Mouse (Mus musculus) stomach, postnatal 0 days (tissue): ENCODE data around the gene Cxcr4. TPM values are rescaled to one million over a fixed set of nuclear protein-coding genes. Genes with fewer than 3 reads are reported as not detected.

Experiments used
- ATAC-seq: fragments of 200-750 bp; cut with Nextera tagmentation; 2 replicates; pipeline ENCODE4 v1.8.0; 2017; ENCODE audit not compliant: low FRiP score, low TSS enrichment
- DNase-seq: peaks from one replicate; pipeline ENCODE4 v3.0.0-alpha.2; 2016; ENCODE audit warnings: low spot score
- H3K27ac ChIP-seq: fragments of 300-500 bp; sonication (generic); replicated peaks from 2 replicates; pipeline ENCODE4 v1.5.1; 2014; ENCODE audit warnings: mild to moderate bottlenecking, control low read depth
- H3K27me3 ChIP-seq: fragments of 300-500 bp; sonication (generic); 2 replicates; pipeline ENCODE4 v1.6.1; 2014; ENCODE audit warnings: low read length; ENCODE audit not compliant: control insufficient read depth, insufficient read depth
- H3K36me3 ChIP-seq: fragments of 300-500 bp; sonication (generic); 2 replicates; pipeline ENCODE4 v1.6.1; 2014; ENCODE audit warnings: low read length, mixed read lengths; ENCODE audit not compliant: control insufficient read depth, insufficient read depth
- H3K4me1 ChIP-seq: fragments of 300-500 bp; sonication (generic); replicated peaks from 2 replicates; pipeline ENCODE4 v1.6.1; 2014; ENCODE audit warnings: antibody characterized with exemption; ENCODE audit not compliant: control insufficient read depth, insufficient read depth
- H3K4me2 ChIP-seq: fragments of 300-500 bp; sonication (generic); replicated peaks from 2 replicates; pipeline ENCODE4 v1.6.1; 2014; ENCODE audit warnings: low read depth, mild to moderate bottlenecking, control low read depth, moderate library complexity
- H3K4me3 ChIP-seq: fragments of 300-500 bp; sonication (generic); 2 replicates; pipeline ENCODE4 v1.5.1; 2014; ENCODE audit warnings: low read depth, low read length, control low read depth
- H3K9ac ChIP-seq: fragments of 300-500 bp; sonication (generic); 2 replicates; pipeline ENCODE4 v1.6.1; 2014; ENCODE audit warnings: mild to moderate bottlenecking, low read length, control low read depth, mixed read lengths
- H3K9me3 ChIP-seq: fragments of 300-500 bp; sonication (generic); 2 replicates; pipeline ENCODE4 v1.6.1; 2016; ENCODE audit warnings: low read length; ENCODE audit not compliant: control insufficient read depth
- CTCF ChIP-seq: IDR thresholded peaks from 2 replicates; pipeline ENCODE4 v1.5.1; 2016; ENCODE audit warnings: antibody characterized with exemption, low read depth, mild to moderate bottlenecking, moderate library complexity
- EP300 ChIP-seq: optimal IDR thresholded peaks from 2 replicates; pipeline ENCODE3; 2016; ENCODE audit warnings: antibody characterized with exemption
- WGBS: fragments of 180-500 bp; shearing (Covaris S2); extraction: QIAGEN DNeasy Blood & Tissue Kit; methylation state at CpG from one replicate; pipeline ENCODE4 v1.1.7; 2014; 5-methylcytosine and 5-hydroxymethylcytosine counted together
- polyA plus RNA-seq: library from polyadenylated mRNA; unstranded; fragments of >200 nt; fragmentation: Nextera tagmentation; extraction: Ambion mirVana; gene quantifications from 2 replicates; pipeline ENCODE4 v1.2.1, GENCODE M21; 2015

Cxcr4 gene
- polyA plus RNA-seq, 1 experiment from 2014 or later = 2.0 TPM

GRCm38 (mm10) chr1:128543137-128543536 is 49.0 kb downstream of the Cxcr4 start:
- Histone ChIP-seq H3K27me3 (no peaks in the 10 kb centered on the region), H3K27ac (no peak overlapping the region), H3K36me3 (no peaks in the 10 kb centered on the region), H3K9ac (no peak overlapping the region), H3K4me2 (no peak overlapping the region), H3K4me3 (no peak overlapping the region), H3K4me1 (no peaks in the 10 kb centered on the region), H3K9me3 (no peaks in the 10 kb centered on the region)
- ATAC-seq = no peak
- 96% methylated on average over 2 of the region's 2 CpGs for WGBS
- DNase-seq = no peak
- TF ChIP-seq EP300 (no peak), CTCF (no peak)

DNA sequence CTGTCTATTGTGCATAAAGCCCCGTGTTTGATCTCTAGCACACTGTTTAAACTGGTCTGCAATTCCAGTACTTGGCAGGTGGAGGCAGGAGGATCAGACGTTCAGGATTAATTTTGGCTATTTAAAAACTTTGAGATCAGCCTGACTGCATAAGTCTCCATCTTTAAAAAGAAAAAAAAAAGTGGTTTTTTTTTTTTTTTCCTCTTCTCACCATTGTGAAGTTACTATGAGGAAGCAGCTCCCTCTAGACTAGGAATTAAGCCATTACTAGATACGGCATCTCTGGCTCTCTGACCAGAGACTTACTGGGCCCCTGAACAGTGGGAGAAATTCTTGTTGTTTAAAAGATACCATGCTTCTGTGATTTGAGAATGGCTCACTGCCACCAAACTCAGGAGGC is 49.5 kb downstream of the Cxcr4 start:
- Histone ChIP-seq H3K4me1 (no peaks in the 10 kb centered on the region), H3K9ac (no peak overlapping the region), H3K27me3 (no peaks in the 10 kb centered on the region), H3K4me3 (no peak overlapping the region), H3K9me3 (no peaks in the 10 kb centered on the region), H3K27ac (no peak overlapping the region), H3K36me3 (no peaks in the 10 kb centered on the region), H3K4me2 (no peak overlapping the region)
- ATAC-seq (no peak), DNase-seq (no peak)
- TF ChIP-seq EP300 (no peak), CTCF (no peak)
- WGBS = 45% methylated on average over 3 of the region's 3 CpGs

DNA sequence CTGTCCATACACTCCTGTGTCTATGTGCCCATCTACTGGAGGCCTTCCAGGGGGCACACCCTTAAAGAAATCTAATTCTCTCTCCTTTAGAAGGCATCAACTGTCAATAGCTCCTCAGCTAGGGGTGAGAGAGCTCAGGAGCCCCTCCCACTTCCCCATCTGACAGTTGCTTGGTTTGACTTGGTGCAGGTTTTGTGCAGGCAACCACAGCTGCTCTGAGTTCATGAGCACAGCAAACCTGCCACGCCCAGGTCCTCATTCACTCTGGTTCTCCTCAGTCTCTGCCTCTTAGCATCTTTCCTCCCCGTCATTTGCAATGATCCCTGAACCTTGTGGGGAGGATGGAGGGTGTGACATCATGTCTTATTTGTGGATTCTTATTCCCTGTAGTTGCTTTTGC is 51.9 kb downstream of the Cxcr4 start:
- no peak overlapping the region for H3K4me3 ChIP-seq
- 65% methylated on average over 2 of the region's 2 CpGs for WGBS
- no peak overlapping the region for H3K9ac ChIP-seq
- DNase-seq (no peak), ATAC-seq (no peak)
- no peak for TF ChIP-seq CTCF
- no peak for TF ChIP-seq EP300
- no peaks in the 10 kb centered on the region for H3K4me1 ChIP-seq
- no peak overlapping the region for H3K4me2 ChIP-seq
- no peaks in the 10 kb centered on the region for H3K36me3 ChIP-seq
- H3K27ac ChIP-seq = no peak overlapping the region
- no peaks in the 10 kb centered on the region for H3K9me3 ChIP-seq
- no peaks in the 10 kb centered on the region for H3K27me3 ChIP-seq

GRCm38 (mm10) chr1:128539555-128539954 is 52.5 kb downstream of the Cxcr4 start:
- no peaks in the 10 kb centered on the region for H3K27me3 ChIP-seq
- H3K4me1 ChIP-seq = no peaks in the 10 kb centered on the region
- H3K27ac ChIP-seq = no peak overlapping the region
- TF ChIP-seq EP300 (no peak), CTCF (no peak)
- H3K9me3 ChIP-seq = no peaks in the 10 kb centered on the region
- H3K9ac ChIP-seq = no peak overlapping the region
- no peak for ATAC-seq
- H3K4me3 ChIP-seq = no peak overlapping the region
- H3K36me3 ChIP-seq = no peaks in the 10 kb centered on the region
- DNase-seq = no peak
- H3K4me2 ChIP-seq = no peak overlapping the region
- WGBS = 82% methylated on average over 10 of the region's 10 CpGs

Other genes with a start within 250 kb of the Cxcr4 start
- 54.9 and 58.3 TPM in 2 replicates for gene Mcm6, start 232.6 kb downstream of the Cxcr4 start, polyA plus RNA-seq
- 85.7 and 89.9 TPM in 2 replicates for gene Dars, start 174.9 kb downstream of the Cxcr4 start, polyA plus RNA-seq